Mouse (Mus musculus): ENCODE measurements around the gene Fbxo8. TPM values are rescaled to one million over a fixed set of nuclear protein-coding genes. Genes with fewer than 3 reads are reported as not detected.
A peak's percentile ranks its signal among the peaks of the same experiment; 100 is the strongest.

Fbxo8 gene
- polyA plus RNA-seq, 1 experiment from 2014 or later, result 40.7 TPM

- no peak overlapping the region for H3K9ac ChIP-seq (ENCODE audit: low read length)
- H3K27ac ChIP-seq (ENCODE audit: low read length), result no peak overlapping the region
- no peak overlapping the region for H3K4me2 ChIP-seq (ENCODE audit: low read depth, low read length)
- no peak for ATAC-seq (ENCODE audit: low read depth)
- WGBS, result 11% methylated on average over 9 of the region's 9 CpGs
- peaks cover 26% of the 10 kb centered on the region for H3K27me3 ChIP-seq (ENCODE audit: control insufficient read depth, insufficient read depth, low read depth, low read length)
- H3K36me3 ChIP-seq (ENCODE audit: control insufficient read depth, insufficient read depth, low read length), result no peaks in the 10 kb centered on the region
- no peak overlapping the region for H3K4me3 ChIP-seq (ENCODE audit: low read length)
- H3K9me3 ChIP-seq (ENCODE audit: control insufficient read depth, low read length), result no peaks in the 10 kb centered on the region
- no peaks in the 10 kb centered on the region; the same call in 1 of the 2 replicates for H3K4me1 ChIP-seq (replicated peaks; ENCODE audit: control insufficient read depth, insufficient read depth, low read length)
Observed at GRCm38 (mm10) chr8:56619571-56619970, 68.7 kb downstream of the Fbxo8 start.

- Histone ChIP-seq H3K4me2 (ENCODE audit: low read depth, low read length) (no peak overlapping the region), H3K9me3 (ENCODE audit: control insufficient read depth, low read length) (no peaks in the 10 kb centered on the region), H3K36me3 (ENCODE audit: control insufficient read depth, insufficient read depth, low read length) (no peaks in the 10 kb centered on the region), H3K4me3 (ENCODE audit: low read length) (no peak overlapping the region), H3K27me3 (ENCODE audit: control insufficient read depth, insufficient read depth, low read depth, low read length) (peaks cover 26% of the 10 kb centered on the region), H3K27ac (ENCODE audit: low read length) (no peak overlapping the region), H3K4me1 (replicated peaks; ENCODE audit: control insufficient read depth, insufficient read depth, low read length) (no peaks in the 10 kb centered on the region; the same call in 1 of the 2 replicates), H3K9ac (ENCODE audit: low read length) (no peak overlapping the region)
- ATAC-seq (ENCODE audit: low read depth), result no peak
- 16% methylated on average over 10 of the region's 10 CpGs for WGBS
Observed at GRCm38 (mm10) chr8:56620691-56621090, 69.8 kb downstream of the Fbxo8 start.

DNA sequence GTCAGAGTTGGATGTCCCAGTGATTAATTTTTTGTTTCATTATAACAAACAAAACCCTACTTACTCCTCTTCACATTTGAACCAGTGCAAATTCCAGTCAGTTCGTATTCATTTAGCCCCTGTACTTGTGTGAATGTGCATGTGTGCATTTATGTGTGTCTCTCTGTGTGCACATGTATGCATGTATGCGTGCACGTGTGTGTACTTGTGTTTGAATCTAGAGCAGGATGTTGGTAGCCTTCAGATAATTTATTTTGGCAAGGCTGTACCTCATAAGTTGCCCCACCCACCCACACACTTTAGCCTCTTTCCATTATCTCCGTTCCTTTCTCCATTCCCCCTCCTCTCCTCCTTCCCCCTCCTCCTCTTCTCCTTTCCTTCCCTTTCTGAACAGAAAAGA, 70.2 kb downstream of the Fbxo8 start:
- Histone ChIP-seq H3K36me3 (ENCODE audit: control insufficient read depth, insufficient read depth, low read length) (no peaks in the 10 kb centered on the region), H3K9ac (ENCODE audit: low read length) (no peak overlapping the region), H3K4me3 (ENCODE audit: low read length) (no peak overlapping the region), H3K9me3 (ENCODE audit: control insufficient read depth, low read length) (no peaks in the 10 kb centered on the region), H3K4me1 (replicated peaks; ENCODE audit: control insufficient read depth, insufficient read depth, low read length) (no peaks in the 10 kb centered on the region; the same call in 1 of the 2 replicates), H3K4me2 (ENCODE audit: low read depth, low read length) (no peak overlapping the region), H3K27me3 (ENCODE audit: control insufficient read depth, insufficient read depth, low read depth, low read length) (peaks cover 26% of the 10 kb centered on the region), H3K27ac (ENCODE audit: low read length) (no peak overlapping the region)
- WGBS, result 39% methylated on average over 4 of the region's 4 CpGs
- no peak for ATAC-seq (ENCODE audit: low read depth)

GRCm38 (mm10) chr8:56622470-56623024, 71.7 kb downstream of the Fbxo8 start:
- Histone ChIP-seq H3K9me3 (ENCODE audit: control insufficient read depth, low read length) (no peaks in the 10 kb centered on the region), H3K4me1 (replicated peaks; ENCODE audit: control insufficient read depth, insufficient read depth, low read length) (no peaks in the 10 kb centered on the region; the same call in 1 of the 2 replicates), H3K4me2 (ENCODE audit: low read depth, low read length) (peak overlapping the region; percentile 54), H3K9ac (ENCODE audit: low read length) (peak overlapping the region; percentile 11; the same call in 1 of the 2 replicates), H3K27me3 (ENCODE audit: control insufficient read depth, insufficient read depth, low read depth, low read length) (peaks cover 26% of the 10 kb centered on the region), H3K27ac (ENCODE audit: low read length) (no peak overlapping the region), H3K36me3 (ENCODE audit: control insufficient read depth, insufficient read depth, low read length) (no peaks in the 10 kb centered on the region), H3K4me3 (ENCODE audit: low read length) (peak overlapping the region; percentile 25)
- 5% methylated on average over 18 of the region's 18 CpGs for WGBS
- peak; percentile 43; the same call in 1 of the 2 replicates for ATAC-seq (ENCODE audit: low read depth)

GRCm38 (mm10) chr8:56623346-56623745, 72.5 kb downstream of the Fbxo8 start:
- 18% methylated on average over 10 of the region's 10 CpGs for WGBS
- H3K9me3 ChIP-seq (ENCODE audit: control insufficient read depth, low read length), result no peaks in the 10 kb centered on the region
- no peak overlapping the region for H3K9ac ChIP-seq (ENCODE audit: low read length)
- no peaks in the 10 kb centered on the region for H3K36me3 ChIP-seq (ENCODE audit: control insufficient read depth, insufficient read depth, low read length)
- no peak overlapping the region for H3K4me3 ChIP-seq (ENCODE audit: low read length)
- H3K4me2 ChIP-seq (ENCODE audit: low read depth, low read length), result 0 out of 2 replicates have a peak overlapping the region, but pooled peaks have one; percentile 54
- ATAC-seq (ENCODE audit: low read depth), result no peak
- H3K4me1 ChIP-seq (replicated peaks; ENCODE audit: control insufficient read depth, insufficient read depth, low read length), result no peaks in the 10 kb centered on the region; the same call in 1 of the 2 replicates
- H3K27me3 ChIP-seq (ENCODE audit: control insufficient read depth, insufficient read depth, low read depth, low read length), result peaks cover 26% of the 10 kb centered on the region
- H3K27ac ChIP-seq (ENCODE audit: low read length), result no peak overlapping the region

DNA sequence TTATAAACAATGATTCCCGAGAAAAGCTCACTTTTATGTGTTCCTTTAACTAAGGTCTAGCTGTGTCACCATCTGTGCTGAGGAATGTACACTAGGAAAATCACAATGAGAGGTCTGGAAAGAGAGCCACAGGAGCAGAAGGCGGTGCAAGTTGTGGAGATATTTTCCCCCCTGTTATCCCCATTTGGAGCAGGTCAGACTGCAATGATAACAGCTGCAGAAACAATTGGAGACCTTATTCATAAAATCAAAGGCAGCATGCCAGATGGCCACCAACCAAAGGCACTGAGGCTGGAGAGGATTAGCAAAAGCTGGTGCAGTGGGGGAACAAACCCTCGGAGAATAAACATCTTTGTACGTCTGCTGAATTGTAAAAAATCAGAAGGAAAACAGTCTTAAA, 78.3 kb downstream of the Fbxo8 start:
- no peaks in the 10 kb centered on the region; the same call in 1 of the 2 replicates for H3K27me3 ChIP-seq (ENCODE audit: control insufficient read depth, insufficient read depth, low read depth, low read length)
- no peaks in the 10 kb centered on the region for H3K9me3 ChIP-seq (ENCODE audit: control insufficient read depth, low read length)
- H3K9ac ChIP-seq (ENCODE audit: low read length), result no peak overlapping the region
- H3K4me1 ChIP-seq (replicated peaks; ENCODE audit: control insufficient read depth, insufficient read depth, low read length), result no peaks in the 10 kb centered on the region; the same call in 1 of the 2 replicates
- no peaks in the 10 kb centered on the region for H3K36me3 ChIP-seq (ENCODE audit: control insufficient read depth, insufficient read depth, low read length)
- ATAC-seq (ENCODE audit: low read depth), result peak; percentile 62; the same call in 1 of the 2 replicates
- H3K27ac ChIP-seq (ENCODE audit: low read length), result no peak overlapping the region
- H3K4me2 ChIP-seq (ENCODE audit: low read depth, low read length), result no peak overlapping the region
- WGBS, result 32% methylated on average over 4 of the region's 4 CpGs
- no peak overlapping the region for H3K4me3 ChIP-seq (ENCODE audit: low read length)

DNA sequence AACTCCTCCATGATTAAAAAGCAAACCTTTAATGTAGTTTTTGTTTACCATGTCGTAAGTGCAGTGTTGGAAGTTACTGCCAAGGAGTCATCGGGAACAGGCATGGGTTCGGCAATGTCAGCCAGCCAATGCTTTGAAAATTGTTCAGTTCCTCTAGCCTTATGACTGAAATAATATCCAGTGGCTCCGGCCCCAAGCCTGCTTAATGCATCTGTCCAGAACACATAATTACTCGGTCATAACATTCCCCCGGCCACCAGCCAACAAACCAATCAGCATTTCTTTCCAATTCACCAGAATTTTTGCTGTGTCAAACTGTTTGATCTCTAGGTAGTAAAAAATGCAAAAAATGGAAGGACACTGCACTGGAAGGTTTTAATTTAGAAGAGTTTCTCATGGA, 88.4 kb downstream of the Fbxo8 start:
- peak overlapping the region; percentile 16 for H3K4me3 ChIP-seq (ENCODE audit: low read length)

More for the DNA sequence above, 88.4 kb downstream of the Fbxo8 start:
- H3K4me1 ChIP-seq (replicated peaks; ENCODE audit: control insufficient read depth, insufficient read depth, low read length), result no peaks in the 10 kb centered on the region
- peak; percentile 89 for ATAC-seq (ENCODE audit: low read depth)
- no peaks in the 10 kb centered on the region for H3K36me3 ChIP-seq (ENCODE audit: control insufficient read depth, insufficient read depth, low read length)
- 43% methylated on average over 6 of the region's 6 CpGs for WGBS
- H3K27ac ChIP-seq (ENCODE audit: low read length), result no peak overlapping the region
- peak overlapping the region; percentile 36 for H3K4me2 ChIP-seq (ENCODE audit: low read depth, low read length)
- H3K9me3 ChIP-seq (ENCODE audit: control insufficient read depth, low read length), result no peaks in the 10 kb centered on the region
- H3K9ac ChIP-seq (ENCODE audit: low read length), result no peak overlapping the region
- no peaks in the 10 kb centered on the region for H3K27me3 ChIP-seq (ENCODE audit: control insufficient read depth, insufficient read depth, low read depth, low read length)

Small RNA genes within 50 kb of the gene (microRNA-seq; reads per million reads assigned to microRNA genes)
- gene Gm25992, result not detected

Other genes starting within 250 kb of the Fbxo8 start
- 35.3 and 39.0 TPM in 2 replicates for gene Cep44, start within 50 bp of the Fbxo8 start, polyA plus RNA-seq (2015; fragmentation: Nextera tagmentation; extraction: Ambion mirVana)